Mouse (Mus musculus) limb, embryonic 13.5 days (tissue): Measurements from ENCODE around the gene Hexb. TPM values are rescaled to one million over a fixed set of nuclear protein-coding genes. Genes with fewer than 3 reads are reported as not detected.

Experiments used
- ATAC-seq: fragments of 200-750 bp; cut with Nextera tagmentation; 2 replicates; pipeline ENCODE4 v1.8.0; 2017; ENCODE audit warnings: low read depth, moderate number of reproducible peaks, moderate TSS enrichment; ENCODE audit not compliant: low FRiP score
- H3K27ac ChIP-seq: fragments of 300-500 bp; sonication (generic); 2 replicates; pipeline ENCODE4 v1.5.1; 2015; ENCODE audit warnings: inconsistent platforms, mild to moderate bottlenecking, moderate library complexity
- H3K27me3 ChIP-seq: fragments of 300-500 bp; sonication (generic); 2 replicates; pipeline ENCODE4 v1.6.1; 2015; ENCODE audit warnings: mild to moderate bottlenecking, inconsistent platforms
- H3K36me3 ChIP-seq: fragments of 300-500 bp; sonication (generic); 2 replicates; pipeline ENCODE4 v1.6.1; 2015; ENCODE audit warnings: inconsistent platforms, mild to moderate bottlenecking, moderate library complexity
- H3K4me1 ChIP-seq: fragments of 300-500 bp; sonication (generic); 2 replicates; pipeline ENCODE4 v1.6.1; 2015; ENCODE audit warnings: inconsistent platforms
- H3K4me2 ChIP-seq: fragments of 300-500 bp; sonication (generic); replicated peaks from 2 replicates; pipeline ENCODE4 v1.6.1; 2015; ENCODE audit warnings: inconsistent platforms, mild to moderate bottlenecking, moderate library complexity
- H3K4me3 ChIP-seq: fragments of 300-500 bp; sonication (generic); 2 replicates; pipeline ENCODE4 v1.5.1; 2015; ENCODE audit warnings: moderate library complexity, mild to moderate bottlenecking, inconsistent platforms
- H3K9ac ChIP-seq: fragments of 300-500 bp; sonication (generic); 2 replicates; pipeline ENCODE4 v1.6.1; 2015; ENCODE audit warnings: mild to moderate bottlenecking, inconsistent platforms
- H3K9me3 ChIP-seq: fragments of 300-500 bp; sonication (generic); 2 replicates; pipeline ENCODE4 v1.6.1; 2016; ENCODE audit warnings: inconsistent platforms
- WGBS: fragments of 180-500 bp; shearing (Covaris S2); methylation state at CpG from one replicate; pipeline ENCODE4 v1.1.7; 2015; 5-methylcytosine and 5-hydroxymethylcytosine counted together
- polyA plus RNA-seq: library from polyadenylated mRNA; unstranded; fragments of >200 nt; fragmentation: Nextera tagmentation; extraction: Ambion mirVana; gene quantifications from 2 replicates; pipeline ENCODE4 v1.2.1, GENCODE M21; 2015

Hexb gene
- polyA plus RNA-seq, 1 experiment from 2014 or later: 38.3 TPM

GRCm38 (mm10) chr13:97196925-97197218 lies 1.3 kb downstream of the Hexb start:
- 82% methylated on average over 2 of the region's 2 CpGs for WGBS
- Histone ChIP-seq H3K27me3 (no peaks in the 10 kb centered on the region), H3K4me1 (peaks cover 16% of the 10 kb centered on the region; the same call in 1 of the 2 replicates), H3K4me2 (peak overlapping the region; percentile 84; the same call in 1 of the 2 replicates), H3K9ac (no peak overlapping the region), H3K9me3 (no peaks in the 10 kb centered on the region), H3K4me3 (no peak overlapping the region), H3K36me3 (no peaks in the 10 kb centered on the region), H3K27ac (no peak overlapping the region)
- ATAC-seq: no peak

- ATAC-seq: no peak
- 70% methylated on average over 12 of the region's 12 CpGs for WGBS
- H3K9me3 ChIP-seq: no peaks in the 10 kb centered on the region
Measured at GRCm38 (mm10) chr13:97196186-97196924, 1.8 kb downstream of the Hexb start.

GRCm38 (mm10) chr13:97193420-97193819 lies 4.7 kb downstream of the Hexb start:
- no peak for ATAC-seq
- 55% methylated on average over 7 of the region's 7 CpGs for WGBS
- Histone ChIP-seq H3K9ac (no peak overlapping the region), H3K27me3 (no peaks in the 10 kb centered on the region), H3K4me1 (peaks cover 16% of the 10 kb centered on the region; the same call in 1 of the 2 replicates), H3K27ac (no peak overlapping the region), H3K4me2 (no peak overlapping the region), H3K9me3 (no peaks in the 10 kb centered on the region), H3K36me3 (0 out of 2 replicates have a peak, but pooled peaks cover 6% of the 10 kb centered on the region), H3K4me3 (no peak overlapping the region)

More at GRCm38 (mm10) chr13:97196186-97196924, 1.8 kb downstream of the Hexb start:
- H3K4me1 ChIP-seq: peaks cover 16% of the 10 kb centered on the region; the same call in 1 of the 2 replicates
- H3K27ac ChIP-seq: no peak overlapping the region
- H3K36me3 ChIP-seq: no peaks in the 10 kb centered on the region
- no peak overlapping the region for H3K4me3 ChIP-seq
- no peaks in the 10 kb centered on the region for H3K27me3 ChIP-seq
- peak overlapping the region; percentile 84; the same call in 1 of the 2 replicates for H3K4me2 ChIP-seq
- no peak overlapping the region for H3K9ac ChIP-seq

GRCm38 (mm10) chr13:97192649-97193048 lies 5.5 kb downstream of the Hexb start:
- 89% methylated on average over 11 of the region's 11 CpGs for WGBS
- H3K27ac ChIP-seq: no peak overlapping the region
- 0 out of 2 replicates have a peak, but pooled peaks cover 8% of the 10 kb centered on the region for H3K36me3 ChIP-seq
- H3K9me3 ChIP-seq: no peaks in the 10 kb centered on the region
- no peak overlapping the region for H3K9ac ChIP-seq
- H3K4me3 ChIP-seq: no peak overlapping the region
- no peak overlapping the region for H3K4me2 ChIP-seq
- peaks cover 14% of the 10 kb centered on the region; the same call in 1 of the 2 replicates for H3K4me1 ChIP-seq
- H3K27me3 ChIP-seq: no peaks in the 10 kb centered on the region
- no peak for ATAC-seq

GRCm38 (mm10) chr13:97187693-97188092 lies 10.5 kb downstream of the Hexb start:
- H3K27ac ChIP-seq: no peak overlapping the region
- 86% methylated on average over 5 of the region's 5 CpGs for WGBS

GRCm38 (mm10) chr13:97186346-97186745 lies 11.8 kb downstream of the Hexb start:
- no peak overlapping the region for H3K4me3 ChIP-seq
- ATAC-seq: no peak
- WGBS: 81% methylated on average over 4 of the region's 4 CpGs
- H3K27me3 ChIP-seq: no peaks in the 10 kb centered on the region
- H3K4me1 ChIP-seq: no peaks in the 10 kb centered on the region
- H3K4me2 ChIP-seq: no peak overlapping the region
- no peak overlapping the region for H3K27ac ChIP-seq
- no peak overlapping the region for H3K9ac ChIP-seq
- no peaks in the 10 kb centered on the region for H3K9me3 ChIP-seq
- H3K36me3 ChIP-seq: peaks cover 39% of the 10 kb centered on the region

More at GRCm38 (mm10) chr13:97187693-97188092, 10.5 kb downstream of the Hexb start:
- Histone ChIP-seq H3K27me3 (no peaks in the 10 kb centered on the region), H3K4me2 (no peak overlapping the region), H3K4me3 (no peak overlapping the region), H3K4me1 (no peaks in the 10 kb centered on the region), H3K9me3 (no peaks in the 10 kb centered on the region), H3K36me3 (peaks cover 36% of the 10 kb centered on the region), H3K9ac (no peak overlapping the region)
- ATAC-seq: no peak

- no peaks in the 10 kb centered on the region for H3K27me3 ChIP-seq
- no peak overlapping the region for H3K4me3 ChIP-seq
- no peaks in the 10 kb centered on the region for H3K4me1 ChIP-seq
- H3K9ac ChIP-seq: no peak overlapping the region
- H3K4me2 ChIP-seq: no peak overlapping the region
- H3K36me3 ChIP-seq: peaks cover 50% of the 10 kb centered on the region
- no peak for ATAC-seq
- WGBS: 77% methylated on average over 5 of the region's 5 CpGs
- no peaks in the 10 kb centered on the region for H3K9me3 ChIP-seq
- H3K27ac ChIP-seq: no peak overlapping the region
Measured at GRCm38 (mm10) chr13:97184656-97185055, 13.5 kb downstream of the Hexb start.

GRCm38 (mm10) chr13:97184168-97184567 lies 14.0 kb downstream of the Hexb start:
- ATAC-seq: no peak
- H3K36me3 ChIP-seq: peaks cover 55% of the 10 kb centered on the region
- WGBS: 95% methylated on average over 2 of the region's 2 CpGs

GRCm38 (mm10) chr13:97182821-97183220 lies 15.3 kb downstream of the Hexb start:
- Histone ChIP-seq H3K4me1 (no peaks in the 10 kb centered on the region), H3K36me3 (peaks cover 63% of the 10 kb centered on the region), H3K4me3 (no peak overlapping the region), H3K9me3 (no peaks in the 10 kb centered on the region), H3K27ac (no peak overlapping the region; the same call in 1 of the 2 replicates), H3K27me3 (no peaks in the 10 kb centered on the region), H3K9ac (no peak overlapping the region), H3K4me2 (no peak overlapping the region)
- no peak for ATAC-seq
- 65% methylated on average over 4 of the region's 4 CpGs for WGBS

More at GRCm38 (mm10) chr13:97184168-97184567, 14.0 kb downstream of the Hexb start:
- H3K27me3 ChIP-seq: no peaks in the 10 kb centered on the region
- H3K4me2 ChIP-seq: no peak overlapping the region
- H3K4me1 ChIP-seq: no peaks in the 10 kb centered on the region
- no peak overlapping the region for H3K27ac ChIP-seq
- H3K9ac ChIP-seq: no peak overlapping the region
- no peaks in the 10 kb centered on the region for H3K9me3 ChIP-seq
- no peak overlapping the region for H3K4me3 ChIP-seq

- Histone ChIP-seq H3K4me3 (no peak overlapping the region), H3K9me3 (no peaks in the 10 kb centered on the region), H3K27ac (no peak overlapping the region), H3K27me3 (no peaks in the 10 kb centered on the region), H3K9ac (no peak overlapping the region), H3K4me2 (no peak overlapping the region), H3K36me3 (peaks cover 77% of the 10 kb centered on the region), H3K4me1 (no peaks in the 10 kb centered on the region)
- WGBS: 82% methylated on average over 6 of the region's 6 CpGs
- ATAC-seq: no peak
Measured at GRCm38 (mm10) chr13:97180113-97180828, 17.9 kb downstream of the Hexb start.

- Histone ChIP-seq H3K4me3 (no peak overlapping the region), H3K27ac (no peak overlapping the region), H3K27me3 (no peaks in the 10 kb centered on the region), H3K9me3 (no peaks in the 10 kb centered on the region), H3K36me3 (peaks cover 83% of the 10 kb centered on the region), H3K9ac (no peak overlapping the region), H3K4me2 (no peak overlapping the region), H3K4me1 (no peaks in the 10 kb centered on the region)
- 84% methylated on average over 7 of the region's 7 CpGs for WGBS
- no peak for ATAC-seq
Measured at GRCm38 (mm10) chr13:97178943-97179342, 19.2 kb downstream of the Hexb start.

GRCm38 (mm10) chr13:97176731-97177130 lies 21.4 kb downstream of the Hexb start:
- 87% methylated on average over 5 of the region's 5 CpGs for WGBS
- Histone ChIP-seq H3K9ac (no peak overlapping the region), H3K4me3 (no peak overlapping the region), H3K4me1 (no peaks in the 10 kb centered on the region), H3K36me3 (peaks cover 86% of the 10 kb centered on the region), H3K27ac (no peak overlapping the region), H3K4me2 (no peak overlapping the region), H3K27me3 (no peaks in the 10 kb centered on the region), H3K9me3 (no peaks in the 10 kb centered on the region)
- ATAC-seq: no peak
